Mouse (Mus musculus): ENCODE measurements around the gene Tex101.
"Not testable (repeated sequence)": the region's sequence is repeated elsewhere in the genome, so short reads cannot be mapped to it uniquely, and the experiment has no call there.

The Tex101 gene

DNA sequence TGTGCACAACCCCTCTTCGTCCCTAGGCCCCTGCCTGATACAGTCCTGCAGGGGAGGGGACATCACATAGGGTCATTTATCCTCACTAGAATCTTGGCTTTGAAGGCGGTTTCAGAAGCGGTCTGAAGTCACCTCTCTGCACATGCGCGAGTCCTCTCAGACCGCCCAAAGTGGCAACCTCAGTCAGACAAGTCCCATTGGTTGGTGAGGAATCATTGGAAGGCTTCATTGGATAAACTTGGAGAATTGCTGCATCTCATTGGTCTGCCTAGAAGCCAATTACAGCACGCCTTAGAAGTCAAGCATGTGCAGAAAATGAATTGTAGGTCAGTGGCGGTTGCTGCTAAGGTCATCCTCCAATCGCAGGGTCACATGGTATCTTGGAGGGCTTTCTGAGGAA lies at the start of gene Tex101:
Gene Tex101 (minus strand): TSS at position 101 of the 400 bp plus-strand sequence.
- DNase-seq (ENCODE audit: low read depth, low spot score): no peak

DNA sequence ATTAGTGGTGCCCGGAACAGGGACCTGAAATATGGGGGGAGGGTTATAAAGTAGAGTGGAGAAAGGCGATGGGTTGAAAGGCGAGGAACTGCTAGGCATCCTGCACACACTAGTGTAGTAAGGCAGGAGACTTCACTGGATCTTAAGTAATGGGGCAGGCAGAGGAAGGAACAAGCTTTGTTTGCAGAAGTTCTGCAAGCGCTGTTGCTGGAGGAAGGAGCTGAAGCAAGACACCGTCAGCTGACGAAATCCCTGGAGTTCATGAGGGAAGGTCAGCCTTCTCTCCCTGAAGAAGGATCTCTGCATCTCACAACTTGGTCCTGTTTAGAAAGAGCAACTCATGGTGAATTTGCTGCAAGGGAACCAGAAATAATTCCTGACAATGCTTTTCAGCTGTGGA lies 38.6 kb upstream of the Tex101 start:
- no peak for DNase-seq (ENCODE audit: low read depth, low spot score)

DNA sequence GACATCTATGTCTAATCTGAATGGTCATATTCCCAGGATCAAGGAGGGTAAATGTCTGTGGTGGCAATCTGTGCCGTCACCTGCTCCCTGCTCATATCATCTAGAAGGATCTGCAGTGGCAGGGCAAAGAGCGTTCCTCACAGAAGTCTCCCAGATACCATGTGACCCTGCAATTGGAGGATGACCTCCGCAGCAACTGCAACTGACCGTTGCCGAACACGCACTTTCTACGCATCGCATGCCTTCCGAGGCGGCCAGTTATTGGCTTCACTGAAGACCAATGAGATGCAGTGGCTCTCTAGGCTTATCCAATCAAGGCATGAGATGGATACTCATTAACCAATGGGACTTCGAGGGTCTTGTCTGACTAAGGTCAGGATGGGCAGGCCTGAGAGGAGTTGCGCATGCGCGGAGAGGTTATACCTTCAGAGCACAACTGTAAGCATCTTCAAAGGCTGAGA lies 32.4 kb upstream of the Tex101 start, which contains the start of gene BC049730:
Gene BC049730 (plus strand): TSS at position 411 of the 461 bp plus-strand sequence.
- DNase-seq (ENCODE audit: low read depth, low spot score): no peak

DNA sequence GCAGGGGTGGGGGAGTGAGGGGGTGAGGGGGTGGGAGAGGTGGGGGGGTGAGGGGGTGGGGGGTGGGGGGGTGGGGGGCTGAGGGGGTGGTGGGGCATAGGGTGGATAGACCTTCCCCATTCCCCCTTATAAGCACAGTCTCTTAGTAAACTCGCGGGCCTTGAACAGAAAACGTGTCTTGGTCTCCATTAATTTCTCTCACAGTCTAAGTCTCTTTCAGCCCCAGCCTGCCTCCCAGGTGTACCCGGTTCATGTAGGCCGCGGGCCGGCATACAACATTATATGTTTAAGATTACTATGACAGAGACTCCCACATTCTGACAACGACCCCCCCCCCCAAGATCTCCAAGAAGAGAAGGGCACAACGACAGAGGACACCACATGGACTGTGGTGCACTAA lies 26.4 kb upstream of the Tex101 start:
- not testable (repeated sequence) for DNase-seq (ENCODE audit: low read depth, low spot score)

DNA sequence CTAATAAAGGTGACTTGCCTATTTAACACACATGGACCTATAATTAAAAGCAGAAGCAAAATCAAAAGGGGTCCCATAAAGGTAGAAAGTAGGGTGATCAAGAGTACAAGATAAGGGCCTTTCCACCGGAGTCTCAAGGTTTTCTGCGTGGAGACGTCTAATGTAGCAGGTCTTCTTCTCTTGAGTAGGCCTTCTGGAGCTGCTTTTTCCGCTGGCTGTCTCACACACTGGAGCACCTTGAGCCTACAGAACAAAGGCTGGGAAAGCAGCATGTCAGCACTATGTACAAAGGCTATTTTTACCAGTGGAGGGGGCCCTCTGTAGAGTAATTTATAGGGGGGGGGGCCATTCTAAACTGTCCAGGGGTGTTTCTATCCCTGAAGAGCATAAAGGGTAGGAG lies 21.4 kb upstream of the Tex101 start:
- DNase-seq (ENCODE audit: low read depth, low spot score): not testable (repeated sequence)

DNA sequence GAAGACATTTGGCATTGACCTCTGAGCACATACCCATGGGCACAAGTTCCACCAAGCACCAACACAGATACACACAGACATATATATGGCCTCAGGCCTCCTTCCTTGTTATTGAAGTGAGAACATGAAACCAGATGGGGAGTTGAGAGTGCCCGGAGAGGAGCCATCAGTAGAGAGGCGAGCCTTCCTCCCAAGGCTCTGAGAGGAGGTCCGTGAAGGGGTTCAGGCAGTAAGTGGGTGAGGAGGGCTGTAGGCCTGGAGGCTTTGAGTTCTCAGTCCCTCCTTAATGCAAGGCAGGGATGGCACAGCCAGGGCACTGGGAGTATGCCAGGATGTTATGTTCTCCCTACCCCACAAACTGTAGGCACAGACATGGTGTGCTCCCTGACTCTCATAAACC lies 16.2 kb upstream of the Tex101 start:
- not testable (repeated sequence) for DNase-seq (ENCODE audit: low read depth, low spot score)

DNA sequence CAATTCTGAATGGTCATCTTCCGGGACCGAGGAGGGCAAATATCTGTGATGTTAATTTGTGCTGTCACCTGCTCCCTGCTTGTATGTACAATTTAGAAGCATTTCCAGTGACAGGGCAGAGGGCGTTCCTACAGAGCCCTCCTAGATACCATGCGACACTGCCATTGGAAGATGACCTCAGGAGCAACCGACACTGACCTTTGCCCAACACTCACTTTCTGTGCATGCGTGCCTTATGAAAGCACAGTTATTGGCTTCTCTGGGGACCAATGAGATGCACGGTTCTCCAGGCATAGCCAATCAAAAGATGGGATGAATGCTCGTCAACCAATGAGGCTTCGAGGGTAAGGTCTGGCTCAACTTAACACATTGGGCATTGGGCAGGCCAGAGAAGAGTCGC lies 11.0 kb upstream of the Tex101 start:
- DNase-seq (ENCODE audit: low read depth, low spot score): not testable (repeated sequence)

DNA sequence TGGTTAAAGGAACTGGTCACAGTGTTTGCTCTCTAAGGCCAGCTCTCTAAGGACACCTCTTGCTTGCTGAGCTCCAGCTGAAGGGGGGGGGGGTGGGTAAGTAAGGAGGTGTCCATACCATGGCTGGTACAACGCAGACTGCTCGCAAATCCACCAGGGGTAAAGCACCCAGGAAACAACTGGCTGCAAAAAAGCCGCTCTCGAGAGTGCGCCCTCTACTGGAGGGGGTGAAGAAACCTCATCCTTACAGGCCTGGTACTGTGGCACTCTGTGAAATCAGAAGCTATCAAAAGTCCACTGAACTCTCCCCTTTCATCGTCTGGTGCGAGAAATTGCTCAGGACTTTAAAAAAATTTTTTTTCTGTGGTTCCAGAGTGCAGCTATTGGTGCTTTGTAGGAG lies 7.6 kb upstream of the Tex101 start:
- not testable (repeated sequence) for DNase-seq (ENCODE audit: low read depth, low spot score)

DNA sequence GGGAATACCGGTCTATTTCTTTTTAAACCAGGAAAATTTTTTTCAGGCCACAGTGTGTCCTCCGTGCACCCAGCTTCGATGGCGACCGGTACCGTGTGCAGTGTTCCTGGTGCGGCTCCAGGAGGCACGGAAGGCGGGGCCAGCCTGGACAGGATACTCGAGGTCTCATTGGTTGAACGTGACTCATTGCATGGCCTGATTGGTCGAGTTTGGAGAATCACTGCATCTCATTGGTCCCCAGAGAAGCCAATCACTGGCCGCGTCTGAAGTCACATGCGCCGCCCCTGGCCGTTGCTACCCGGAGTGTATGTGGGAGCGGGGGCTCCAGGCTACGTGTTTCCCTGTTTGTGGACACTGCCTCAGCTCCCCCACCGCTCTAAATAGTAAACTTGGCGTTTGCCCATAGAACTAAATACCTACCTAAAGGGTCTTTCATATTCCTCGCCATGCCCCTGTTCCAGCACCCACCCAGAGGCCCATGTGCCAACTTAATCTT lies 4.5 kb downstream of the Tex101 start:
- DNase-seq (ENCODE audit: low read depth, low spot score): no peak

DNA sequence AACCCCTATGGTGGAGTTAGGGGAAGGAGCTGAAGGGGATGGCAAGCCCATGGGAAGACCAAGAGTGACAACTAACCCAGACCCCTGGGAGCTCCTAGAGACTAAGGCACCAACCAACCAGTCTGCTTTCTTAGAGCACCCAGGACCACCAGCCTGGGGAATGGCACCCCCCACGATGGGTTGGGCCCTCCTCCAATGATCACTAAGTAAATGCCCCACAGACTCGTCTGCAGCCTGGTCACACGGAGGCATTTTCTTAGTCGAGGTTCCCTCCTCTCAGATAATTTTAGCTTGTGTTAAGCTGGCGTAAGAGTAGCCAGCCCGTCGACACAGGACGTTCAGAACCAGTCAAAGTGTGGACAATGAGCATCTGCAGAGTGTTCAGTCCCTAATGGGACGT lies 11.5 kb downstream of the Tex101 start:
- DNase-seq (ENCODE audit: low read depth, low spot score): no peak

DNA sequence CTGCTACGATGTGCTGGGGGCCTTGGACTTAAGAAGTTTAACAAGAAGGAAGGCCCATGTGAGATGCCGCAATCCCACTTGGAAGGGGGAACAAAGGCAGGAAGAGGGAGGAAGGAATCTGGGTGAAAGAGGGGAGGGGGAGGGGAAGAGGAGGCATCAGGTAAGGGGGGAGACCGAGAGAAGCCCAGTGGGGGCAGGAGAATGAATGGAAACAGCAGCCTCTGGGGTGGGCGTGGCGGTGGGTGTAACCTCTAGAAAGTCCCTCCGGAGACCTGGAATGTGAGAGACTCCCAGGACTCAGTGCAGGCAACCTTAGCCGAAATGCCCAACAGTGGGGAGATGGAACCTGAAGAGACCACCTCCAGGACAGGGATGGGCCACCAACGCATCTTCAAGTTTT lies 12.2 kb downstream of the Tex101 start:
- no peak for DNase-seq (ENCODE audit: low read depth, low spot score)

DNA sequence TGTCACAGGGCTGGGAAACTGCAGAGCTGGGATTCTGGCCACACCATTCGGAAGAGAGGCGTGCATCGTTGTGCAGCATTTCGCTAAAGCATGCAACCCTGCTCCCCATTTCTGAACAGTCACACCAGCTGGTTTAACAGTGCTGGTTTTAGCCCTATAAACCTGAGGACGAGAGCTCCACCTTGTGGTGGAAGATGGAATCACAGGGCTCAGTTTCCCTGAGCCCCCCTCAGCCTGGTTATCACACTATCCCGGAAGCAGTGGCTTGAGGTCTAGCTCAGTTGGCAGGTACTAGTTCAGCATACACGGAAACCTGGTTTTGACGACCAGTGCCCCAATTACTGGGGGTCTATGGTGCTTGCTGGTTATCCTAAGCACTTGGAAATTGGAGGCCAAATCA lies 13.9 kb downstream of the Tex101 start:
- peak; percentile 86 for DNase-seq (ENCODE audit: low read depth, low spot score)

DNA sequence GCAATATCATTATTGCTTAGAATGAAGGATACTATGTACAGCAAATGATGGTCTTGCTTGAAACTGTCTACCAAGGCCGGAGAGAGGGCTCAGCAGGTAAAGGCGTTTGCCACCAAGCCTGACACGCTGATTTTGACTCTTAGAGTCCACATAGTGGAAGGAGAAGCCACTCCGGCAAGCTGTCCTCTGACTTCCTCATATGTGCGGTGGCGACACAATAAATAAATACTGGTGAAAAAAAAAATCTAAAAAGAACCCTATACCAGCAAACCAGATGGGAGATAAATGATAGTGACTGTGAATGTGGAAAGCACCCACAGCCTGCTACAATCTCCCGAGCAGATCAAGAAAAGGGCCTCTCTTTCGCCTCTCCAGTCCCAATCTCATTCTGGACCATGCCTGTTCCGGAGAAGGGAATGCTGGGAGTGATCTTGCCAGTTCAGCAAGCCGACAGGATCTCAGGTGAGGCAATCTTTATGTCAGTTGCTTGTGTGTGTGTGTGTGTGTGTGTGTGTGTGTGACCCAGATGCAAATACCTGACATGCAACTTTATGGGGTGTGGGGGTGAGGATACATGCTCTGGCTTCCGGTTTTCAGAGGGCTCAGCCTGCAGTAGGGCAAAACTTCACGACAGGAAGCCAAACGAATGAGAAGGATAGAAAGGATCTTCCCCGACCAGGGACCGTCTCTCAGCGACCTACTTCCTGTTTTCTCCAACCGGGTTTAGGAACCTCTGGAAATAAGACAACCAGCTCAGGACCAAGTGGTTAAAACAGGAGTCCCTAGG lies 15.2 kb downstream of the Tex101 start:
- DNase-seq (ENCODE audit: low read depth, low spot score): no peak

DNA sequence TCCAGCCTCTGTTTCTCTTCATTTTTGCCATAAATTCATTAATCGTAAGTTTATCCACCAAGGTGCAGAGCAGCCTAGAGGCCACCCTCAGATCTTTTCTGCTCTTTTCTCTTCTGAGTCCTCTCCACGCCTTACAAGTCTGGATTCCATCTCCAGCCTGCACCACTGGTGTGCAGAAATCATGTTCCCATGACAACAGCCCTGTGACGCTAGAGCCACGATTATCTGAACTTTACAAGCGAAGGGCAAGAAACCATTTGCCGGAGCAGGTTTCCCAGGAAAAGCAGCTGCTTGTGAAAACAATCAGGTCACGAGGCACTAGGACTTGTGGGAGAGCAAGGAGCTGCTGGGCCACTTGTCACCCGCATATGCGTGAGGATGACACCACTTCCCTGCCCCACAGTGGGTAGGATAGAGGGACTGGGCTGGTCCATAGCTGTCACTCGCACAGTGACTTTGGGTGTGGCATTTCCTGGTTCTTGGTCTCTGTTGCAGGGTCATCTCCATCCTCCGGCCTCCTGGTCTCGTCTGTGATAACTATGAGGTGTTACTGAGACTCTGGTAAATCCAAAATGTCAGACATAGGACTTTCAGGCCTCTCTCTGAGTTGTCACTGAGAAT lies 16.6 kb downstream of the Tex101 start:
- DNase-seq (ENCODE audit: low read depth, low spot score): no peak

DNA sequence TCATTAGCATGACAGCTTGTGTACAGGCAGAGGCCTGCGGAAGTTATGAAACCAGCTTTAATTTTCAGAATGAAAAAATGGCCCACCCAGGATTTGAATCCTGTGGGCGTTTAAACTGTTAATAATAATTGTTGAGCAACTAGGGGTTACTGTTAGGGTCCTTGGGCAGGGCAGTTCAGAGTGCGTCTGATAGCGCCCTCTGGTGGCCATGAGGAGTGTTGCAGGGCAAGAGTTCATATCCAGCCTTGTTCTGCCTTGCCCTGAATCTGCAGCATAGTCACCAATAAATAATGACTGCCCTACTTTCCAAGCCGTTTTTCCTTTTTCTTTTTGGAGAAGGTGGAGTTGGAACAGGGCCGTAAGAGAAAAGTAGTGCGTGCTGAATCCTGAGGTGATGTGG lies 22.8 kb downstream of the Tex101 start:
- DNase-seq (ENCODE audit: low read depth, low spot score): peak; percentile 59

DNA sequence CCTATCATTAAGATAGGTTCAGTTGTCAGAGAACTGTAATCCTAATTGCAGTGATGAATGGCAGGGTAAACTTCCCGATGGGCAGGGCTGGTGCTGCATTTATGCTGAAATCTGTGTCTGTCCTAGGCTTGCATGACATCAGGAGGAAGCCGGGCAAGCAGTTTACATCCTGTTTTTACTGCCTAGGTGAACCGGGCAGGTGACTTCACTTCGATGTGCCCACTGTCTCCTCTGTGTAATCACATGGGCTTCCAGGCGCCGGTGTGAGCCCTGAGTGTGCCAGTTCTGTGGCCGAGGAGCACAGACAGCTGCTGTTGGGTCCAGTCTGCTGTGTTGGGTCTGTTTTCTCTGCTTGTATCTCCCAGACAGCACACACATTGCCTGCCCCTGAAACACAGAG lies 30.0 kb downstream of the Tex101 start:
- no peak for DNase-seq (ENCODE audit: low read depth, low spot score)

DNA sequence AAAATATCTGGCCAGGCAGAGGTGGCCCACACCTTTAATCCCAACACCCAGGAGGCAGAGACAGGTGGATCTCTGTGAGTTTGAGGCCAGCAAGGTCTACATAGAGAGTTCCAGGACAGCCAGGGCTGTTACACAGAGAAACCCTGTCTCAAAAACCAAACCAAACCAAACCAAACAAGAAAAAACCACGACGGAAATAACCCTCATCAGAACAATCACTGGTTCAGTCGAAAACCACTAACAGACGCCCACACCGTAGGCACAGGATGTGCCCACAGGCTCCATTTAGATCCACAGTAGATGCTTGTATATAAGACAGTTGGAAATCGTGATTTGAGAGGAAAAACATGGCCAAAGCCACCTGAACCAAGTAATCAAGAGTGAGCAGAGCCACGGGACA lies 31.5 kb downstream of the Tex101 start:
- no peak for DNase-seq (ENCODE audit: low read depth, low spot score)

DNA sequence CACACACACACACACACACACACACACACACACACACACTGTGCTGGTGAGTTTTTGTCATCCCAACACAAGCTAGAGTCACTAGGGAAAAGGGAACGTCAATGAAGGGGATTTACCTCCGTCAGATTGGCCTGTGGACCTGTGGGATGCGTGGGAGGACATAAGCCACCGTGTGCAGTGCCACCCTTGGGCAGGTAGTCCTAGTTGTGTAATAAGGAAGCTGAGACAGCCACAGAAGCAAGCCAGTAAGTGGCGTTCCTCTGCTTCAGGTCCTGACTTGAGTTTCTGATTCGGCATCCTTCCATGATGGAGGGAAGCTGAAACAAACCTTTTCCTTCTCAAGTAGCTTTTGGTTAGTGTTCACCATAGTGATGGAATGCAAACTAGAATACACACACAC lies 32.0 kb downstream of the Tex101 start:
- DNase-seq (ENCODE audit: low read depth, low spot score): no peak

DNA sequence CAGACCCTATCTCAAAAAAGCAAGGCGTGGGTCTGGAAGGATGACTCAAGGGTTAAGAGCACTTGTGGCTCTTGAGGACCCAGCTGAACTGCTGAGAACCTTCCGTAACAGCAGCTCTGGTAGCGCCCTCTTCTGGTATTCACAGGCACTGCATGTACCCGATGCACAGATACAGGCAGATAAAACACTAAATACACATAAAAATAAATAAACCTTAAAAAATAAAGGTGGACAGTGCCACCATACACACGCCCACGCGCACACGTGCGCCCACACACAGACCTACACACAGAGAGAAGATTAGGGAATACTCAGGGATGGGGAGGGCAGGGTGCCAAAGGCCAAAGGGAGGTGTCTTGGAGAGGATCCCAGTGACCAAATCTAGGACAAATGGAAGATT lies 34.0 kb downstream of the Tex101 start:
- peak; percentile 50 for DNase-seq (ENCODE audit: low read depth, low spot score)

DNA sequence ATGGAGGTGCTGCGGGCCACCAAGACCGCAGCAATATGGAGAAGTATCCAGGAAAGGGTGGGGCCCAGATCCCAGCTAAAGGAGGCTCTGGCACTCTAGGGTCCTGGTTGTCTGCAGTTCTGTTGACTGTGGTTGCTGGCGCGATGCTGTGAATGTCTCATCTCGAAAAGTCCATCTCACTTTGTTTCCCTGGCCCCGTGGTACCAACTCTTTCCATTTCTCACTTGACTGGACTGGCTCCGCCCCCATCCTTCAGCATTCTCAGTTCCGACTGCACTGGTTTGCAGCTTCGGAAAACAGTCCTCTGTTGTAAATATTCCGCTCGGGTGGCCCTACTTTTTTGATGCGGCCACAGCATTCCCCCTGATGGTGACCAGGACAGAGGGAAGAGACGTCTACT lies 36.0 kb downstream of the Tex101 start:
- DNase-seq (ENCODE audit: low read depth, low spot score): no peak

DNA sequence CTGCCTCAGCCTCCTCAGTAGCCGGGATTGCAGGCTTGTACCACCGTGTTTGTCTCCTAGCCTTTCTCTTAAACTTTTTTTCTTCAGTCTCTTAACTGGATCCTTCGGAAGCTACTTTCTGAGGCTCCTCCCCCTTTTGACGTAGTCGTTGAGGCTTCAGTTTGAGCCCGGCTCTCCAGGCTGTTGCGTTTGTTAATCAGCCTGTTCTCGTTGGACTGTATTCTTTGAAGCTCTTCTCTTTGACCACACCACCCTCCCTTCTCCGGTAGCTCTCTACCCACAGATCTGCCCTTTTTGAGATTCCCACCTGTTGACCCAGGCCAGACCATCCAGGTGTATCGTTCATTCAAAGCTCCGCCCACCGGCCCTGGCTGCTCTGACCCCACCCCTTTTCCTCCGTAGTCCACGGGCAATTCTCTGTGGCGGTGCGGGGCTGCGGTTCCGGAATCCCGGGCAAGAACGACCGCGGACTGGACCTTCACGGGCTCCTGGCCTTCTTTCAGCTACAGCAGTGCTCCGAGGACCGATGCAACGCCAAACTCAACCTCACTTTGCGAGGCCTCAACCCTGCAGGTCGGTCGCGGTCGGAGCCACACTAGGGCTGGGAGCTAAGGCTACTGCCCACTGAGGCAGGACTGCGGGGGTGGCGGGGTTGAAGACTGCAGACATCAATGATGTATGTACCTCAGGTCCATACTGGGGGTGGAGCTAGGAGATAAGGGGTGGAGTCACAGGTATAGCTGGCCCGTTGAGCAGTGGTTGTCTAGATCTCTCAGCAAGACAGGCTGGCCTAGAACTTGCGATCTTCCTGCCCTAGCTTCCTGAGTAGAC lies 38.2 kb downstream of the Tex101 start:
- no peak for DNase-seq (ENCODE audit: low read depth, low spot score)

DNA sequence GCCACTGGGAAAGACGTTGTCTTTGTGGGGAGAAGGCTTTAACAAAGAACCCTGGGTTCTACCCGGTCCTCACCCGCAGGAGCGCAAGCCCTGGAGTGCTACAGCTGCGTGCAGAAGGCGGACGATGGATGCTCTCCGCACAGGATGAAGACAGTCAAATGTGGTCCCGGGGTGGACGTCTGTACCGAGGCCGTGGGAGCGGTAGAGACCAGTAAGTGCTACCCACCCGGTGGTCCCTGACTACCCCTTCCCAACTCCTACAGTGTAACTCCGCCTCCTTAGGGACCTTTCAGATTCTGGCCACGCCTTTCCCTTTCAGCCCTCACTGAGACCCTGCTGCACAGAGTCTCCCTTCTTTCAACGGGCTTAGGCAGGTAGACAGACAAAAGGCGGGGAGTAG lies 39.4 kb downstream of the Tex101 start:
- no peak for DNase-seq (ENCODE audit: low read depth, low spot score)

Data from forelimb bud, embryonic 11.5 days (tissue).